Mouse (Mus musculus) limb, embryonic 12.5 days (tissue): ENCODE measurements around the gene Mitf. TPM values are rescaled to one million over a fixed set of nuclear protein-coding genes. Genes with fewer than 3 reads are reported as not detected.

Source experiments
- ATAC-seq: fragments of 200-750 bp; cut with Nextera tagmentation; 2 replicates; pipeline ENCODE4 v1.8.0; 2017; ENCODE audit warnings: low read depth, moderate TSS enrichment; ENCODE audit not compliant: insufficient number of reproducible peaks, insufficient read depth, low FRiP score, low TSS enrichment
- H3K27ac ChIP-seq: fragments of 300-500 bp; sonication (generic); 2 replicates; pipeline ENCODE4 v1.5.1; 2016; ENCODE audit warnings: mild to moderate bottlenecking, moderate library complexity
- H3K27me3 ChIP-seq: fragments of 300-500 bp; sonication (generic); 2 replicates; pipeline ENCODE4 v1.6.1; 2016; ENCODE audit warnings: mild to moderate bottlenecking, moderate library complexity
- H3K36me3 ChIP-seq: fragments of 300-500 bp; sonication (generic); 2 replicates; pipeline ENCODE4 v1.6.1; 2016; ENCODE audit warnings: mild to moderate bottlenecking, moderate library complexity
- H3K4me1 ChIP-seq: fragments of 300-500 bp; sonication (generic); replicated peaks from 2 replicates; pipeline ENCODE4 v1.6.1; 2016
- H3K4me2 ChIP-seq: fragments of 300-500 bp; sonication (generic); 2 replicates; pipeline ENCODE4 v1.6.1; 2016; ENCODE audit warnings: mild to moderate bottlenecking, moderate library complexity
- H3K4me3 ChIP-seq: fragments of 300-500 bp; sonication (generic); replicated peaks from 2 replicates; pipeline ENCODE4 v1.5.1; 2016; ENCODE audit warnings: mild to moderate bottlenecking
- H3K9ac ChIP-seq: fragments of 300-500 bp; sonication (generic); replicated peaks from 2 replicates; pipeline ENCODE4 v1.6.1; 2016; ENCODE audit warnings: mild to moderate bottlenecking, moderate library complexity
- H3K9me3 ChIP-seq: fragments of 300-500 bp; sonication (generic); 2 replicates; pipeline ENCODE4 v1.6.1; 2016; ENCODE audit warnings: mild to moderate bottlenecking, moderate library complexity
- WGBS: fragments of 180-500 bp; shearing (Covaris S2); methylation state at CpG from one replicate; pipeline ENCODE4 v1.1.7; 2016; 5-methylcytosine and 5-hydroxymethylcytosine counted together
- polyA plus RNA-seq: library from polyadenylated mRNA; unstranded; fragments of >200 nt; fragmentation: Nextera tagmentation; extraction: Ambion mirVana; gene quantifications from 2 replicates; pipeline ENCODE4 v1.2.1, GENCODE M21; 2016

The Mitf gene
- polyA plus RNA-seq, 1 experiment from 2014 or later = 1.5 TPM

DNA sequence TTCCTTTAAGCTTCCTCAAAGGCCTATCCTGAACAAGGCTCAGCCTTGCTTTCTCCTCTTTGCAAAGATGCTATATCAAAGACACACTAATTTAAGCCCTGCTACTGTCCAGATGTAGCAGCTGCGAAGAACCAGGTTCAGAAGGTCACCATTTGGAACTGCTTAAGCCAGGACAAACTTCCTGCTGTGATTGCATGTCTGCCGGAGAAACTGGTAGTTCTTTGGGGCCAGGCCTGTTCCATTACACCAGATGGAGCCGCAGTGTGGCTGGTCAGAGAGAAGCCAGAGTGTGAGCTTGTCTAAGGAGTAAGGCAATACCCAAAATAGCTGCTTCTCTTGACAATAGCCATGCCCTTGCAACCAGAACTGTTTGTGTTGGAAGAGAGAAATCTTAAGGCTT lies 75.1 kb downstream of the Mitf start:
- no peaks in the 10 kb centered on the region for H3K27me3 ChIP-seq
- no peaks in the 10 kb centered on the region for H3K36me3 ChIP-seq
- no peak overlapping the region for H3K4me2 ChIP-seq
- no peak overlapping the region for H3K27ac ChIP-seq
- H3K9ac ChIP-seq = no peak overlapping the region
- no peak for ATAC-seq
- no peak overlapping the region for H3K4me3 ChIP-seq
- no peaks in the 10 kb centered on the region for H3K9me3 ChIP-seq
- H3K4me1 ChIP-seq = peaks cover 5% of the 10 kb centered on the region
- WGBS = 8% methylated on average over 3 of the region's 3 CpGs

- WGBS = 68% methylated on average over 8 of the region's 8 CpGs
- peak overlapping the region; percentile 73; the same call in 1 of the 2 replicates for H3K27ac ChIP-seq
- ATAC-seq = no peak
- no peak overlapping the region for H3K4me2 ChIP-seq
- peaks cover 5% of the 10 kb centered on the region for H3K4me1 ChIP-seq
- no peak overlapping the region for H3K9ac ChIP-seq
- no peak overlapping the region for H3K4me3 ChIP-seq
- no peaks in the 10 kb centered on the region for H3K27me3 ChIP-seq
- no peaks in the 10 kb centered on the region for H3K9me3 ChIP-seq
- no peaks in the 10 kb centered on the region for H3K36me3 ChIP-seq
Observed at GRCm38 (mm10) chr6:97882931-97883330, 76.1 kb downstream of the Mitf start.

GRCm38 (mm10) chr6:97883496-97883895 lies 76.6 kb downstream of the Mitf start:
- no peak overlapping the region for H3K9ac ChIP-seq
- no peaks in the 10 kb centered on the region for H3K9me3 ChIP-seq
- peaks cover 5% of the 10 kb centered on the region for H3K4me1 ChIP-seq
- H3K4me3 ChIP-seq = no peak overlapping the region
- ATAC-seq = peak; percentile 88
- H3K36me3 ChIP-seq = no peaks in the 10 kb centered on the region
- peak overlapping the region; percentile 73; the same call in 1 of the 2 replicates for H3K27ac ChIP-seq
- H3K4me2 ChIP-seq = no peak overlapping the region
- 17% methylated on average over 2 of the region's 2 CpGs for WGBS
- H3K27me3 ChIP-seq = no peaks in the 10 kb centered on the region

GRCm38 (mm10) chr6:97884971-97885370 lies 78.1 kb downstream of the Mitf start:
- H3K27ac ChIP-seq = no peak overlapping the region
- no peaks in the 10 kb centered on the region for H3K9me3 ChIP-seq
- ATAC-seq = no peak
- no peak overlapping the region for H3K4me2 ChIP-seq
- H3K36me3 ChIP-seq = no peaks in the 10 kb centered on the region
- 78% methylated on average over 4 of the region's 4 CpGs for WGBS
- H3K4me1 ChIP-seq = peaks cover 5% of the 10 kb centered on the region
- H3K27me3 ChIP-seq = no peaks in the 10 kb centered on the region
- H3K4me3 ChIP-seq = no peak overlapping the region
- no peak overlapping the region for H3K9ac ChIP-seq

DNA sequence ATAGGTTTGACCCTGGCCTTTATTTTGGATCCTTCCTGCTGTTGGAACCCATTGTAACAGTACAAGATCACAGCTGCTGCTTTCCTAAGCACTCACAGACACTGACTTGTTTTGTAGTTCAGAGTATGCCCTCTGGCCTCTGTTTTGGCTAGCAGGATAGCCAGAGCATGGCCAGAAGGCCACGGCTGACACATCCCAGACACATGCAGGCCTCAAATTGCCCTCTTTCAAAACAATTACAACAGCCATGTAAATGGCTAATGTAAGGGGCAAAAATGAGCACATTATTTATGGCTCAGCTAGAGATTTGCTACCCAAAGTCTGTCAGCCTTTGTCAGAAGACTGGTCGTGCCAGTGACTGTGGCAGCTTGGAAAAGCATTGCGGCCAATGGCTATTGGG lies 78.8 kb downstream of the Mitf start:
- Histone ChIP-seq H3K27me3 (no peaks in the 10 kb centered on the region), H3K4me3 (no peak overlapping the region), H3K36me3 (no peaks in the 10 kb centered on the region), H3K27ac (no peak overlapping the region), H3K4me2 (no peak overlapping the region), H3K9me3 (no peaks in the 10 kb centered on the region), H3K4me1 (peaks cover 5% of the 10 kb centered on the region), H3K9ac (no peak overlapping the region)
- 71% methylated on average over 3 of the region's 3 CpGs for WGBS
- ATAC-seq = no peak

DNA sequence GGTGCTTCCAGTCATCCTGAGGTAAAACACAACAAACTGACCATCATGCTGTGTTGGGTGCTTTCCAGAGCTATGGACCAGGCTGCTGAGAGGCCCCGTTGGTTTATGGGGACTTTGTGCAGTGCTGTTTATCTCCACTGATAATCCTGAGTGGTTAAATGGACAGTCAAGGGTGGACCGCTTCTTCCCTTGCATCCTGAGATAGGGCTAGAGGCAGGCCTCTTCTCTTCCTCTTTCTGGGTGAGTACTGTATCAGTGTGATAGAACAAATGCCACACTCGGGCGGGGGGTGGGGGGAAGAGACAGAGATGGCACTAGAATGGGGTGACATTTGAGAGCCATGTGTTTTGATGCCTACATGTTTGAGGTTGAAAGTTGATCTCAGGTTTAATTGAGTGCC lies 81.0 kb downstream of the Mitf start:
- Histone ChIP-seq H3K27me3 (no peaks in the 10 kb centered on the region), H3K27ac (no peak overlapping the region), H3K9me3 (no peaks in the 10 kb centered on the region), H3K4me1 (no peaks in the 10 kb centered on the region; the same call in 1 of the 2 replicates), H3K4me3 (no peak overlapping the region), H3K36me3 (no peaks in the 10 kb centered on the region), H3K4me2 (no peak overlapping the region), H3K9ac (no peak overlapping the region)
- ATAC-seq = no peak
- WGBS = 74% methylated on average over 4 of the region's 4 CpGs

DNA sequence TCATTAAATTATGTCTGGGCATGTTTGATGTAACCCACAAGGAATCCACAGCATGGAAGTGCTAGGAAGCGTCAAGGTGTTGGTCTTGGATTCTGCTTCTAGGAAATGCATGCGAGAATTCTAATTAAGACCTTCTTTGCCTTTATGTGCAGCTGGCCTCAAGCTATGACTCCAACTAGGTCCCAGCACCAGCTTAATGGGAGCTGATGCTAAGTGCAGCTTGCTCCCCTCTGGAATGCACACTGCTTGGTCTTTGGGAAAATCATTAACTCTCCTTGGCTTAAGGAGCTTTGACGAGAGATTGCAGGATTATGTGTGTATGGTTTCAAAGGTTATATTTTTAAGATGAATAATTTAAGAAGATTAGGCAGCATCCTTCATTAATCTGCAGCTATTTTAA lies 81.7 kb downstream of the Mitf start:
- no peak for ATAC-seq
- H3K9ac ChIP-seq = no peak overlapping the region
- no peak overlapping the region for H3K4me2 ChIP-seq
- no peak overlapping the region for H3K27ac ChIP-seq
- no peaks in the 10 kb centered on the region for H3K27me3 ChIP-seq
- 32% methylated on average over 3 of the region's 3 CpGs for WGBS
- H3K4me3 ChIP-seq = no peak overlapping the region
- H3K4me1 ChIP-seq = peaks cover 5% of the 10 kb centered on the region; the same call in 1 of the 2 replicates
- no peaks in the 10 kb centered on the region for H3K36me3 ChIP-seq
- no peaks in the 10 kb centered on the region for H3K9me3 ChIP-seq

DNA sequence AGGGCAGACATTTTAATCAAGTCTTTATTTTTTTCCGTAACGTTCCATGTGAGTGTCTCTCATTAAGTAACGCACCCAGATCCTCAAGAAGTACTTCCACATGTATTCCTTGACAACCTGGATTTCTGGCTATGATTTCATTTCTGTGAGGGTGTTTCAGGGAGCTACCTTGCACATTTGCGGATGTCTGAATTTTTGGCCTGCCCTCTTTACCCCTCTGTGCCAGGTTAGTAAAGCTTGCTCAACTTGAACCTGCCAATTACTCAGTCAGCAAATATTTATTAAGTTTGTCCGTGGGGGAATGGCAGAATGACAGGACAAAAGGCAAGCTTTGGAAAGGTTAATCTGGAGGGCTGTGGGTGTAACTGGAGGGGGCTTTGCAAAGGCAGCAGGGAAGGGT lies 86.7 kb downstream of the Mitf start:
- 45% methylated on average over 5 of the region's 5 CpGs for WGBS
- H3K27ac ChIP-seq = no peak overlapping the region
- ATAC-seq = no peak

GRCm38 (mm10) chr6:97897191-97897590 lies 90.3 kb downstream of the Mitf start:
- Histone ChIP-seq H3K9ac (no peak overlapping the region), H3K36me3 (no peaks in the 10 kb centered on the region), H3K27me3 (no peaks in the 10 kb centered on the region), H3K9me3 (no peaks in the 10 kb centered on the region), H3K4me1 (peaks cover 14% of the 10 kb centered on the region), H3K4me2 (no peak overlapping the region), H3K4me3 (no peak overlapping the region), H3K27ac (no peak overlapping the region)
- 88% methylated on average over 6 of the region's 6 CpGs for WGBS
- no peak for ATAC-seq

More for the DNA sequence above, 86.7 kb downstream of the Mitf start:
- H3K36me3 ChIP-seq = no peaks in the 10 kb centered on the region
- no peak overlapping the region for H3K4me3 ChIP-seq
- no peak overlapping the region for H3K9ac ChIP-seq
- H3K27me3 ChIP-seq = no peaks in the 10 kb centered on the region
- no peaks in the 10 kb centered on the region for H3K9me3 ChIP-seq
- H3K4me2 ChIP-seq = no peak overlapping the region
- peaks cover 14% of the 10 kb centered on the region for H3K4me1 ChIP-seq

GRCm38 (mm10) chr6:97898085-97898484 lies 91.2 kb downstream of the Mitf start:
- H3K27me3 ChIP-seq = no peaks in the 10 kb centered on the region
- H3K4me3 ChIP-seq = no peak overlapping the region
- no peak for ATAC-seq
- H3K27ac ChIP-seq = no peak overlapping the region
- H3K4me2 ChIP-seq = no peak overlapping the region
- 64% methylated on average over 5 of the region's 5 CpGs for WGBS
- H3K36me3 ChIP-seq = no peaks in the 10 kb centered on the region
- no peak overlapping the region for H3K9ac ChIP-seq
- H3K4me1 ChIP-seq = peaks cover 12% of the 10 kb centered on the region
- H3K9me3 ChIP-seq = no peaks in the 10 kb centered on the region

DNA sequence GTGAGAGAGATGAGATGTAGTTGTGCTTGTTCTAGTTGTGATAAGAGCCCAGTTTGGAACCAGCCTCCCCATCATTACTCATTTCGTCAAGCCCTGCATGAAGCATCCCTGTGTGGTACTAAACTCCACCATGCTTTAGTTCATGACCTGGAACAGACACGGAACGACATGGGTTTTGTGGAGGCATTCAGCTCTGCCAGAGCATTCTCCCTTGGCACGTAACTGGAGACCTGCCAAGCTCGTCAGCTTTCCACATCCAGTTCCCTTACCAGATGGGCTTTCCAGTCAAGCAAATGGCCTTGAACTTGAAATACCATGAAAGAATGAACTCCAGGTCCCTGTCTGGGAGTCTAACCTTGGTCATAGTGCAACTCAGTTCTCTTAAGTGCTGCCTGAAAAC lies 94.7 kb downstream of the Mitf start:
- no peak overlapping the region for H3K9ac ChIP-seq
- ATAC-seq = no peak
- no peak overlapping the region for H3K4me2 ChIP-seq
- no peaks in the 10 kb centered on the region for H3K36me3 ChIP-seq
- no peaks in the 10 kb centered on the region for H3K9me3 ChIP-seq
- no peaks in the 10 kb centered on the region for H3K27me3 ChIP-seq
- H3K27ac ChIP-seq = no peak overlapping the region
- no peak overlapping the region for H3K4me3 ChIP-seq
- H3K4me1 ChIP-seq = 0 out of 2 replicates have a peak, but pooled peaks cover 3% of the 10 kb centered on the region
- 64% methylated on average over 5 of the region's 5 CpGs for WGBS

DNA sequence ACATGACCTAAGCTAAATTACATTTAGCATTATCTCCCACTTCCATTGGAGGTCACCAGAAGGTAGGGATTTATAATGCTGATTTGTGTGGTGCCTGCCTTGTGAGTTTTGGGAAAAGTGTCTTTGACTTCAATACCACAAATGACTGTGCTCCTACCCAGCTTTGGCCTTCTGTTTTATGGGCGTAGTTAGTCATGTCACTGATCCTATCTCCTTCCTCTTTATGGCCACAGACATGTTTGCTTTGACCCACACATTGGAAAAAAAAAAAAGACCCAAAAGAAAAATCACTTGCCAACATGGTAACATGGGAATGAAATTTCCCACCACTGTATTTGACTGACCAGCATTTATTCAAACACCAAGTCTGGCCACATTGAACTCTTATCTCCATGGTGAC lies 95.4 kb downstream of the Mitf start:
- WGBS = 90% methylated on average over 1 of the region's 1 CpGs
- 0 out of 2 replicates have a peak, but pooled peaks cover 3% of the 10 kb centered on the region for H3K4me1 ChIP-seq

More for the DNA sequence above, 95.4 kb downstream of the Mitf start:
- Histone ChIP-seq H3K36me3 (no peaks in the 10 kb centered on the region), H3K4me2 (no peak overlapping the region), H3K9ac (no peak overlapping the region), H3K9me3 (no peaks in the 10 kb centered on the region), H3K27ac (no peak overlapping the region), H3K27me3 (no peaks in the 10 kb centered on the region), H3K4me3 (no peak overlapping the region)
- no peak for ATAC-seq
